Mouse (Mus musculus) brain, embryonic 14.5 days (tissue): ENCODE measurements at regions not wholly inside any gene's neighbourhood (a gene's known extent, or its start where the extent isn't known, plus 50 kb on each side); places are given as distances from the start of the nearest gene placed in this dataset.

Experiments used
- CTCF ChIP-seq: fragments of 200-500 bp; IDR thresholded peaks from 2 replicates; pipeline ENCODE4 v1.5.1; 2012; ENCODE audit warnings: inconsistent platforms, mild to moderate bottlenecking, moderate library complexity, borderline replicate concordance; ENCODE audit not compliant: insufficient read depth, insufficient read length; ENCODE audit errors: extremely low read depth
- POLR2A ChIP-seq: fragments of 200-500 bp; IDR thresholded peaks from 2 replicates; pipeline ENCODE4 v1.6.1; 2012; ENCODE audit warnings: mild to moderate bottlenecking, inconsistent platforms, borderline replicate concordance; ENCODE audit not compliant: poor library complexity, insufficient read depth, insufficient read length, severe bottlenecking; ENCODE audit errors: extremely low read depth

GRCm38 (mm10) chr14:35730681-35731080 is 81.1 kb downstream of the 4930596D02Rik start:
- TF ChIP-seq CTCF (no peak), POLR2A (no peak)
